Mouse (Mus musculus) retina, postnatal 7 days (tissue): Measurements from ENCODE around the gene Tap2.

Experiments used
- DNase-seq: peaks from one replicate; pipeline ENCODE4 v3.0.0-alpha.2; 2012; ENCODE audit warnings: low read depth, low spot score

Gene Tap2

GRCm38 (mm10) chr17:34196491-34196890, 6.8 kb upstream of the Tap2 start:
- DNase-seq: no peak

- peak; percentile 88 for DNase-seq
These were observed 6.1 kb upstream of the Tap2 start, which contains the start of gene Psmb8 for GRCm38 (mm10) chr17:34196941-34197894. Psmb8 (plus strand) TSS chr17:34197721.

DNA sequence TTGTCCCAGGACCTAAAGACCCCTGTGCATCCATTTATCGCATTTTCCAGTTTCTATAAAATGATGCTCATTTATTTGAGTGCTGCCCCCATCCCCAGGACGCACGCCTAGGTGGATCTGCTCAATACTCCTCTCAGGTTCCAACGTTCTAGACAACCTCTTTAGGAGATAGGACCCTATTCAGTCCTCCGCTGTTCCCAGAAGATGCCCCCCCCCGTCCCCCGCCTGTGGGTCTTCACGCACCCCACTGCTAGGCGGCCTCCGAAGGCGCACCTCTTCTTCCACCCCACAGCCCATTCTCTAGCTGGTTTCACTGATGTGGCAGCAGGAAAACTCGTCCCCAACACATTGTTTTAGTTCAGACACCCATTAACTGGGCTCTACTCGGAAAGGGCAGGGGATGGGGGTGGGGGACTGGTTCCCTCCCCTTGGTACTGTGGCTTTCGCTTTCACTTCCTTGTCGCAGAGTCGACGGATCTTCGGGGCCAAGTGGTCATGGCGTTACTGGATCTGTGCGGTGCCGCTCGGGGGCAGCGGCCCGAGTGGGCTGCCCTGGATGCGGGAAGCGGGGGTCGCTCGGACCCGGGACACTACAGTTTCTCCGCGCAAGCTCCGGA, 5.3 kb upstream of the Tap2 start:
- no peak for DNase-seq

- DNase-seq: no peak
These were observed 4.8 kb upstream of the Tap2 start for GRCm38 (mm10) chr17:34198521-34198912.

DNA sequence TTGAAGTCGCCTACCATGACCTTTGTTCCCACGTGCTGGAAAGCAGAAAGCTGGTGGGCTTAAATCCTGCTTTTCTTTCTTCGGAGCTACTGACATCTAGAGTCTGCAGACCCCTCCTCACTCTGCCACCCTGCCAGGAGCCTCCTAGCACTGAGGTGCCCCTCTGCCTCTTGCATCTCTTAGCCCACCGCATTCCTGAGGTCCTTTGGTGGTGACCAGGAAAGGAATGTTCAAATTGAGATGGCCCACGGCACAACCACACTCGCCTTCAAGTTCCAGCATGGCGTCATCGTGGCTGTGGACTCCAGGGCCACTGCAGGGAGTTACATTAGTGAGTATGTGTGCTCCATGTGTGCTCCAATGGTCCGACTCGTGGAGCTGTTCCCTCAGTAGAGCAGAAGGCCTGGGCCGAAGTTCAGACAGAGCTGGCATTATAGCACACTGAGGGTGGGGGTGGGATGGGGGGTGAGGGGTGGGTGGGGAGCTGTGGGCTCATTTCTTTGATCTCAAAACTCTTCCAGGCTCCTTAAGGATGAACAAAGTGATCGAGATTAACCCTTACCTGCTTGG, 4.2 kb upstream of the Tap2 start:
- no peak for DNase-seq

DNA sequence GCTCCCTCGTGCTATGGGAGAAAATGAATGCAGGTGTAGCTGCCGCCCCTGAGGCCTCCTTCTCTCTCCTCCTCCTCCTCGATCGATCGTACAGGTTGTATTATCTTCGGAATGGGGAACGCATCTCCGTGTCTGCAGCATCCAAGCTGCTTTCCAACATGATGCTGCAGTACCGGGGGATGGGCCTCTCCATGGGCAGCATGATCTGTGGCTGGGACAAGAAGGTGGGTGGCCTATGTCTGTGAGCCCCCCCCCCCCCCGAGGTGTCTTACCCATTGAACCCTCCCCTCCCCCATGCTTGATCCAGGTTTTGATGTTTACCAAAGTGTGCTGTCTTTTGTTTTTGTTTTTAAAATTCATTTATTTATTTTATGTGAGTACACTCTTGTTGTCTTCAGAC, 3.3 kb upstream of the Tap2 start:
- DNase-seq: no peak

DNA sequence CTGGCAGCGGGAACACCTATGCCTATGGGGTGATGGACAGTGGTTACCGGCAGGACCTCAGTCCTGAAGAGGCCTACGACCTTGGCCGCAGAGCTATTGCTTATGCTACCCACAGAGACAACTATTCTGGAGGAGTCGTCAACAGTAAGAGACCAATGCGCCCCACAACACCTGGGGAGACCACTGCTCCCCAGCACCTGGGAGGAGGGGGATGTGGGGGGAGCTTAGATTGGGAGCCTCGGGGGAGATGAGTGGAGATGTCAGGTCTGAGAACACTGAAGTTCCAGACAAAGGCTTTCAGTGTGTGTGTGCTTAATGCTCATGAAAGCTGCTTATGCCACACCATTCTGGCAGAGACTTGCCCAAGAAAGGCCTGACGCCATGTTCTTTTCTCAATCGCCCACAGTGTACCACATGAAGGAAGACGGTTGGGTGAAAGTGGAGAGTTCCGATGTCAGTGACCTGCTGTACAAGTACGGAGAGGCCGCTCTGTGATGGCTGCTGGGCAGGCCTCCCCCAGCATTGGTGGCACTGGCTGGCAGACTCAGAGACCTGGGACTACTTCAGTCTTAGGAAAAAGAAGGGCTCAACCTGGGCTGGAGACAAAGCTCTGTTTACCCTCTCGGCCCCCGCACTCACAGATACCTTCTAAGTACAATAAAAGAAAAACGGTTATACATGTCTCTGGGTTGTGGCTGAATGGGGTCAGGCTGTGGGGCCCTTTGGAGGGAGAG, 2.4 kb upstream of the Tap2 start:
- DNase-seq: no peak

GRCm38 (mm10) chr17:34201506-34202055, 1.7 kb upstream of the Tap2 start:
- no peak for DNase-seq

DNA sequence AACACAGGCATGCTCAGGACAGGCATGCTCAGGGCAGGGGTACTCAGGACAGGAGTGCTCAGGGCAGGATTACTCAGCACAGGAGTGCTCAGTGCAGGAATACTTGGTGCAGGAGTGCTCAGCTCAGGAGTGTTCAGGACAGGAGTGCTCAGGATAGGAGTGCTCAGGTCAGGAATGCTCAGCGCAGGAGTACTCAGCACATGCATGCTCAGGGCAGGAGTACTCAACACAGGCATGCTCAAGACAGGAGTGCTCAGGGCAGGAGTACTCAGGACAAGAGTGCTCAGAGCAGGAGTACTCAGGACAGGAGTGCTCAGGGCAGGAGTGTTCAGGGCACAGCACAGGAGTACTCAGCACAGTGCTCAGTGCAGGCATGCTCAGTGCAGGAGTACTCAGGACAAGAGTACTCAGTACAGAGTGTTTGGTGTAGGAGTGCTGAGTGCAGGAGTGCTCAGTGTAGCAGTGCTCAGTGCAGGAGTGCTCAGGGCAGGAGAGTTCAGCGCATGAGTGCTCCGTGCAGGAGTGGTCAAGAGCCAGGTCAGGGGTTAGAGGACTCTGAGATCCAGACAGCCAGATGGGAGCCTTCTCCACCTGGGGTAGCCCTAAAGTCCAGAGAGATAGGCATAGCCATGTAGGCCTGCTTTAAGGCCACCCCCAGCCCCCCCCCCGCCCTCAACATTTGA, 426 bp upstream of the Tap2 start:
- DNase-seq: no peak

DNA sequence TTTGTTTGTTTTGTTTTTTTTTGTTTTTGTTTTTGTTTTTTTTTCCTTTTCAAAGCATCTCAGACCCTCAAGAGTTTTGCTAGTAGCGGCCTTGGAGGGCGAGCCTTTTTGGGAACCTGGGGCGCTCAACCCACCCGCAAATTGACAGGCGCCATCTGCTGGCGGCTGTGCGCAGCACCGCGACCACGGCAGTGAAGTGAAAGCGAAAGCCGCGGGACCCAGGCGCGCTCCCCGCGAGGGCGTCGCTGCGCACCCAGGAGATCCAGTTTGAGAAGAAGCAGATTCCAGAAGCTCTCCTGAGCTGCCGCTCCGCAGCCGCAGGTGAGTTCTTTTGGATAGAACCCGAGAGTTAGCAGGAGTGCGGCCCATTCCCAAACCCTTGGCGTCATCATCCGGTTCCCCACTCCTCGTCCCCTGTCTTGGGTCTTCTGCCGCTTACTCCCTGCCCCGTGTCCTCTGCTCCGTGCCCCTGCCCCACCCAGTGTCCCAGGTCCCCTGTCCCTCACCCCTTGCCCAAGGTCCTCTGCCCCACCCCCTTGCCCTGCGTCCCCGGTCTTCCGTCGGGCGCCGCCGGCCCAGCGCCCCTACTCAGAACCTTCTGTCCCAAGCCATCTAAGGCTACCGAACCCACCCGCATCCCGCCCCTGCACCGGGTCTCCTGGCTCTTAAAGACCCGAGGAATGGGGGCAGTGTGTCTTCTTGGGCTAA, 1.1 kb downstream of the Tap2 start:
- DNase-seq: peak; percentile 65

GRCm38 (mm10) chr17:34205021-34205745, 1.9 kb downstream of the Tap2 start:
- no peak for DNase-seq

- no peak for DNase-seq
These were observed 2.4 kb downstream of the Tap2 start for GRCm38 (mm10) chr17:34205746-34206176.

DNA sequence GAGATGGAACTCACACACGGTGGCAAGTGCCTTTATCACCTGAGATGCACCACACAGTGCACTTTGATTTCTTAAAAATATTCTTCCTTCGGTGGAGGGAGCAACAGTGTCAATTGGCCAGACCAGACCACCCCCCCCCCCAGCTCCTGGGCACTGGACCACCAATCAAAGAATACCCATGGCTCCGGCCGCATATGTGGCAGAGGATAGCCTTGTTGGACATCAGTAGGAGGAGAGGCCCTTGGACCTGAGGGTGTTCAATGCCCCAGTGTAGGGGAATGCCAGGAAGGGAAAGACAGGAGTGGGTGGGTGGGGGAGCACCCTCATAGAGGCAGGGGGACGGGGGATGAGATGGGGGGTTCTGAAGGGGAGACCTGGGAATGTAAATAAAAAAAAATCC, 3.4 kb downstream of the Tap2 start:
- DNase-seq: no peak

GRCm38 (mm10) chr17:34207456-34207855, 4.1 kb downstream of the Tap2 start:
- no peak for DNase-seq

DNA sequence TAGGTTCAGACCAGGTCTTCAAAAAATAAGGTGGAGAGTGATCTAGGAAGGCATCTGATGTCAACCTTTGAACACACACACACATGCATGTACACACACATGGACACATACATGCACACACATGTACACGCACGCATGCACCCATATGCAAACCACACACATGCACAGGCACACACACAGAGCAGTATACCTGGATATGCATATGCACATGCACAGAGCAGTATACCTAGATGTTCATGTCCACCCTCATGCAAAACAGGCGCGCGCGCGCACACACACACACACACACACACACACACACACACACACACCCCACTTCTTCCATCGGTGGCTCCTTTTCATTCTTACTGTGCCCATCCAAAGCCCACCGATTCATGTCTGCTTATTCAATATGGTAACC, 4.5 kb downstream of the Tap2 start:
- DNase-seq: no peak

DNA sequence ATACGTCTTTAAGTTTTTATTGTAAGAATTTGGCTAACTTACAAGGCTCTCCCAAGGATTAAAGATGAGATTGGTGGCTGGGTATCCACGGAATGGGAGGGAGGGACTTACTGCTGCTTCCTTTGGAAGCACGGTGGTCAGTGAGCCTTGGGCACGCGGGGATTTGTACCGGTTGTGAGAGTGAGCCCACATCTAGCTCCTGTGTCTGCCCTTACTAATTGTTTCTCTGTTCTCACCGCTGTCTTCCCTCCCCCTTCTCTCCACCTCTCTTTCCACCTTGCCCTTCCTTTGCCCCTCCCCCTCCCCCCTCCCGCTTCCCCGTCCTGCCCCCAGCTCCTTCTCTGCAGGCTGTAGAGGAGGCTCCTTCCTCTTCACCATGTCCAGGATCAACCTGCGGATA, 5.1 kb downstream of the Tap2 start:
- DNase-seq: no peak

DNA sequence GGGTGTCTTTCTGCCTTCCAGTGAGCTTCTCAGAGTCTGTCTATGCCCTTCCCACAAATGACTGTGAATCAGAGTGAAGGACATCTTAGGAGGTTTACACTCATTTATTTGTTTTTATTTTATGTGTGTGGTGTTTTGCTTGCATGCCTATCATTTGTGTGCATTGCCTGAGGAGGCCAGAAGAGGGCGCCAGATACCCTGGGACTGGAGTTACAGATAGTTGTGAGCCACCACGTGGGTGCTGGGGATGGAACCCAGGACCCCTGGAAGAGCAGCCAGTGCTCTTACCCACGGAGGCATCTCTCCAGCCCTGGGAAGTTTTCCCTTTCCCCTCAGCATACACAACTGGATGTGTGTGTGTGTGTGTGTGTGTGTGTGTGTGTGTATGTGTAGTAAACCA, 6.4 kb downstream of the Tap2 start:
- DNase-seq: no peak

DNA sequence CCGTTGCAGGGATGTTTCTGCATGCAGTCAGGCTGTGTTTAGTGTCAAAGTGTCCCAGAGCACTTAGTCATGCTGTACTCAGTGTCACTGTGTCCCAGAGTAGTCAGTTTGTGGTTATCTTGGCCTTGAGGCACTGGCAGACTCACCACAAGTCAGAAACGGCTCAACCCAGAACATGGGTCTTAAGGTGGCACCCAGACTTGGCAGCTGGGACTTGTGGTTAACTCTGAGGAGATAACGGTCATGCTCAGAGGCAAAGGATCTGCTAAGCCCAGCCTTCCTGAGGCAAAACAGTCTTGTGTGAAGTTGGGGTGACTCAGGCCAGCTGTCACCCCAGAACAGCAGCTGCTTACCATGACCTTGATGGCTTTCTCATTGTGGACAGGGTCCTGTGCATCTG, 7.3 kb downstream of the Tap2 start:
- no peak for DNase-seq

DNA sequence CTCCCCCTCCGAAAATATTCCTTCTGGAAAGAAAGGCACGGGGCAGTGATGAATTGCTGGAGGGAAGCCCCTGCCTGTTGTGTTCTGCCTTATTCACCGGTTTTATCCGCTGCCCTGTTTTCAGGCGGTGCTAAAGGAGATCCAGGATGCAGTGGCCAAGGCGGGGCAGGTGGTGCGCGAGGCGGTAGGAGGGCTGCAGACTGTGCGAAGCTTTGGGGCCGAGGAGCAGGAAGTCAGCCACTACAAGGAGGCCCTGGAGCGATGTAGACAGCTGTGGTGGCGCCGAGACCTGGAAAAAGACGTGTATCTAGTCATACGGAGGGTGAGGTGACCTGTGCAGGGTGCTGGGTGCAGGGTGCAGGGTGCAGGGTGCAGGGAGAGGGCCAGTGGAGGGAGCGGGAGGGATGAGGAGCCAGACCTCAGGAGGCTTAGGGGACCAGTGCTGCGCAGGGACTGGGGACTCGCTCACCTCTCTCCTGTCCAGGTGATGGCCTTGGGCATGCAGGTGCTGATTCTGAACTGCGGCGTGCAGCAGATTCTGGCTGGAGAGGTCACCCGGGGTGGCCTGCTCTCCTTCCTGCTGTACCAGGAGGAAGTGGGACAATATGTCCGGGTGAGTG, 8.5 kb downstream of the Tap2 start:
- no peak for DNase-seq
